ENCODE assay signal across 12 mouse cellular contexts in the genomic region with DNA sequence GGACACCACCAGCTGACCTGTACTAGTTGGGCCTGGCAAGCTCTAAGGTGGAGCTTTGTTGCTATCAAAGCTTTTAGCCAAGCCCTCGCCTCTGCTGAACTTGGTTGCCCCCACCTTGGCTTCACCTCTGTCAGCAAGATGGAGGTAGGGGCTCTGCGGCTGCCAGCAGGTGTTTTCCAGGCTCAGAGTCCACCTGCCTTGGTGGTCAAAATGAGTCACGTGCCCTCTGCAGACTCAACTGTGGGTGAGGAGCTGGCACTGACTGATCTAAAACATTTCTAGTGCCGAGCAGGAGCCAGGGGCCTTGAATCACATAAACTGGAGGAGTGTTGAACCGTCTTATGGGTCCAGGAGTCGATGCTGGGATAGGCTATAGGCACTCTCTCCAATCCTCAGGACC.
"Had no signal": no experiment of that assay in that cellular context is flagged by ENCODE, and none has a peak within 500 bp of the region (broad histone marks: within the 10 kb centered on the region; RNA-seq: fewer than 3 reads in every experiment).

No protein-coding gene starts in this region.

- ATAC-seq: inflammation-experienced regulatory T-cells, adult 6 months; intestine, embryonic 16.5 days had no signal

- H3K9ac ChIP-seq: liver, embryonic 13.5 days had no signal

- H3K27ac ChIP-seq: kidney, postnatal 0 days; liver, embryonic 13.5 days had no signal

- H3K4me3 ChIP-seq: liver, embryonic 13.5 days had no signal

- H3K4me2 ChIP-seq: liver, embryonic 13.5 days; midbrain, embryonic 11.5 days had no signal

- H3K9me3 ChIP-seq: liver, embryonic 13.5 days had no signal

- H3K4me1 ChIP-seq: liver, embryonic 13.5 days had no signal

- DNase-seq: left cerebral cortex, postnatal 4 days; liver, embryonic 13.5 days; lung, adult 2 months; lung, postnatal 14 days; lung, postnatal 4 days; midbrain, embryonic 14.5 days; thymus, adult 18-20 months; thymus, postnatal 36 days had no signal

- H3K36me3 ChIP-seq: liver, embryonic 13.5 days had no signal
